Mouse (Mus musculus): ENCODE results near the gene Pi4kb.

The Pi4kb gene

DNA sequence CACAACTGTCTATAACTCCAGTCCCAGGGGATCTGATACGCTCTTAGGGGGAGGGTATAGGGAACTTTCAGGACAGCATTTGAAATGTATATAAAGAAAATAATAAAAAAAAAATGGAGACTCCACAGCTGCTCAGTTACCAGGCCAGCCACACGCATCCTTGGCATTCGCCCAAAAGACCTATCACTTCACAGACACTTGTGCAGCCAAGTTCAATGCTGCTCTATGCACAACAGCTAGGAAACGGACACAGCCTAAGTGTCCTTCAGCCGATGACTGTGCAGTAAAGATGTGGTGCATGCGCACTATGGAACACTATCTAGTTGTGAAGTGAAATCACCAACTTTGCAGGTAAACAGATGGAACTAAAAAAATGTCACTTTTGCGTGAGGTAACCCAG, 81.7 kb downstream of the Pi4kb start:
- no peak for DNase-seq (ENCODE audit: low read depth, low spot score)

Data from retina, adult 2 months (tissue).